Mouse (Mus musculus): ENCODE data around the gene Bcl2l12. TPM values are rescaled to one million over a fixed set of nuclear protein-coding genes. Genes with fewer than 3 reads are reported as not detected.

The Bcl2l12 gene
- polyA plus RNA-seq, 1 experiment from 2014 or later: 15.4 TPM

- H3K4me1 ChIP-seq (ENCODE audit: control insufficient read depth, insufficient read depth, low read length): peaks cover 13% of the 10 kb centered on the region
- no peak overlapping the region for H3K27ac ChIP-seq (replicated peaks; ENCODE audit: low read depth, low read length)
- no peak overlapping the region for H3K9ac ChIP-seq (replicated peaks; ENCODE audit: low read length)
- peaks cover 24% of the 10 kb centered on the region for H3K27me3 ChIP-seq (ENCODE audit: control insufficient read depth, insufficient read depth, low read length)
- DNase-seq: no peak
- no peaks in the 10 kb centered on the region for H3K9me3 ChIP-seq (ENCODE audit: control insufficient read depth, low read length)
- no peak for ATAC-seq (ENCODE audit: low FRiP score, low TSS enrichment)
- H3K36me3 ChIP-seq (ENCODE audit: control insufficient read depth, insufficient read depth, low read length): peaks cover 7% of the 10 kb centered on the region
- H3K4me3 ChIP-seq (replicated peaks; ENCODE audit: low read depth, low read length): no peak overlapping the region
- 86% methylated on average over 12 of the region's 12 CpGs for WGBS
- H3K4me2 ChIP-seq (ENCODE audit: low read length): no peak overlapping the region
These were observed 44.2 kb downstream of the Bcl2l12 start for GRCm38 (mm10) chr7:44954091-44954885.

- Histone ChIP-seq H3K9me3 (ENCODE audit: control insufficient read depth, low read length) (no peaks in the 10 kb centered on the region), H3K4me3 (replicated peaks; ENCODE audit: low read depth, low read length) (no peak overlapping the region), H3K27me3 (ENCODE audit: control insufficient read depth, insufficient read depth, low read length) (peaks cover 24% of the 10 kb centered on the region), H3K4me1 (ENCODE audit: control insufficient read depth, insufficient read depth, low read length) (peaks cover 13% of the 10 kb centered on the region), H3K9ac (replicated peaks; ENCODE audit: low read length) (no peak overlapping the region), H3K36me3 (ENCODE audit: control insufficient read depth, insufficient read depth, low read length) (no peaks in the 10 kb centered on the region), H3K4me2 (ENCODE audit: low read length) (no peak overlapping the region), H3K27ac (replicated peaks; ENCODE audit: low read depth, low read length) (no peak overlapping the region)
- ATAC-seq (ENCODE audit: low FRiP score, low TSS enrichment): no peak
- DNase-seq: no peak
- WGBS: 57% methylated on average over 14 of the region's 14 CpGs
These were observed 45.0 kb downstream of the Bcl2l12 start for GRCm38 (mm10) chr7:44953561-44953960.

GRCm38 (mm10) chr7:44952611-44953306 lies 45.8 kb downstream of the Bcl2l12 start:
- WGBS: 7% methylated on average over 24 of the region's 24 CpGs
- Histone ChIP-seq H3K27ac (replicated peaks; ENCODE audit: low read depth, low read length) (peak overlapping the region; percentile 26; the same call in 1 of the 2 replicates), H3K4me3 (replicated peaks; ENCODE audit: low read depth, low read length) (peak overlapping the region; percentile 37), H3K27me3 (ENCODE audit: control insufficient read depth, insufficient read depth, low read length) (peaks cover 24% of the 10 kb centered on the region), H3K4me2 (ENCODE audit: low read length) (peak overlapping the region; percentile 65), H3K9ac (replicated peaks; ENCODE audit: low read length) (peak overlapping the region; percentile 50), H3K4me1 (ENCODE audit: control insufficient read depth, insufficient read depth, low read length) (peaks cover 13% of the 10 kb centered on the region), H3K9me3 (ENCODE audit: control insufficient read depth, low read length) (no peaks in the 10 kb centered on the region), H3K36me3 (ENCODE audit: control insufficient read depth, insufficient read depth, low read length) (no peaks in the 10 kb centered on the region)
- ATAC-seq (ENCODE audit: low FRiP score, low TSS enrichment) (peak; percentile 87), DNase-seq (peak; percentile 90)

- ATAC-seq (ENCODE audit: low FRiP score, low TSS enrichment): no peak
- under 1% methylated on average over 10 of the region's 10 CpGs for WGBS
- H3K4me3 ChIP-seq (replicated peaks; ENCODE audit: low read depth, low read length): peak overlapping the region; percentile 37
These were observed 46.6 kb downstream of the Bcl2l12 start for GRCm38 (mm10) chr7:44951960-44952359.

GRCm38 (mm10) chr7:44949922-44950321 lies 48.6 kb downstream of the Bcl2l12 start:
- DNase-seq (no peak), ATAC-seq (ENCODE audit: low FRiP score, low TSS enrichment) (no peak)
- Histone ChIP-seq H3K4me2 (ENCODE audit: low read length) (no peak overlapping the region), H3K36me3 (ENCODE audit: control insufficient read depth, insufficient read depth, low read length) (no peaks in the 10 kb centered on the region), H3K9me3 (ENCODE audit: control insufficient read depth, low read length) (no peaks in the 10 kb centered on the region), H3K9ac (replicated peaks; ENCODE audit: low read length) (no peak overlapping the region), H3K27me3 (ENCODE audit: control insufficient read depth, insufficient read depth, low read length) (peaks cover 24% of the 10 kb centered on the region), H3K4me1 (ENCODE audit: control insufficient read depth, insufficient read depth, low read length) (peaks cover 13% of the 10 kb centered on the region), H3K27ac (replicated peaks; ENCODE audit: low read depth, low read length) (no peak overlapping the region), H3K4me3 (replicated peaks; ENCODE audit: low read depth, low read length) (no peak overlapping the region)
- 80% methylated on average over 6 of the region's 6 CpGs for WGBS

More at GRCm38 (mm10) chr7:44951960-44952359, 46.6 kb downstream of the Bcl2l12 start:
- Histone ChIP-seq H3K9me3 (ENCODE audit: control insufficient read depth, low read length) (no peaks in the 10 kb centered on the region), H3K27me3 (ENCODE audit: control insufficient read depth, insufficient read depth, low read length) (peaks cover 24% of the 10 kb centered on the region), H3K4me1 (ENCODE audit: control insufficient read depth, insufficient read depth, low read length) (peaks cover 13% of the 10 kb centered on the region), H3K9ac (replicated peaks; ENCODE audit: low read length) (peak overlapping the region; percentile 50), H3K4me2 (ENCODE audit: low read length) (peak overlapping the region; percentile 65), H3K27ac (replicated peaks; ENCODE audit: low read depth, low read length) (0 out of 2 replicates have a peak overlapping the region, but pooled peaks have one; percentile 26), H3K36me3 (ENCODE audit: control insufficient read depth, insufficient read depth, low read length) (no peaks in the 10 kb centered on the region)
- peak; percentile 34 for DNase-seq

GRCm38 (mm10) chr7:44942904-44943303 lies 55.6 kb downstream of the Bcl2l12 start, which contains the start of gene Tsks:
Gene Tsks, plus strand, starts transcription at chr7:44943204.
- ATAC-seq (ENCODE audit: low FRiP score, low TSS enrichment) (no peak), DNase-seq (no peak)
- H3K4me3 ChIP-seq (replicated peaks; ENCODE audit: low read depth, low read length): no peak within 1 kb of the TSS
- no peaks in the 10 kb centered on the region for H3K27me3 ChIP-seq (ENCODE audit: control insufficient read depth, insufficient read depth, low read length)
- H3K27ac ChIP-seq (replicated peaks; ENCODE audit: low read depth, low read length): no peak within 1 kb of the TSS
- H3K4me2 ChIP-seq (ENCODE audit: low read length): no peak within 1 kb of the TSS
- no peaks in the 10 kb centered on the region for H3K4me1 ChIP-seq (ENCODE audit: control insufficient read depth, insufficient read depth, low read length)
- no peaks in the 10 kb centered on the region for H3K36me3 ChIP-seq (ENCODE audit: control insufficient read depth, insufficient read depth, low read length)
- no peaks in the 10 kb centered on the region for H3K9me3 ChIP-seq (ENCODE audit: control insufficient read depth, low read length)
- WGBS: 78% methylated on average over 7 of the region's 7 CpGs
- H3K9ac ChIP-seq (replicated peaks; ENCODE audit: low read length): no peak within 1 kb of the TSS

Small RNA genes lying within 50 kb of the gene (microRNA-seq; reads per million reads assigned to microRNA genes)
- 0.59 reads per million for gene Mir7054

Other genes with a start within 250 kb of the Bcl2l12 start
- gene Zfp473, start 247.7 kb downstream of the Bcl2l12 start, polyA plus RNA-seq (2014; fragmentation: Nextera tagmentation; extraction: Ambion mirVana): 0.58 and 0.89 TPM in 2 replicates
- 29.1 and 35.2 TPM in 2 replicates for gene Nup62, start 182.6 kb downstream of the Bcl2l12 start, polyA plus RNA-seq (2014; fragmentation: Nextera tagmentation; extraction: Ambion mirVana)
- 0.97 and 1.4 TPM in 2 replicates for gene Il4i1, start 182.3 kb downstream of the Bcl2l12 start, polyA plus RNA-seq (2014; fragmentation: Nextera tagmentation; extraction: Ambion mirVana)
- gene Atf5, start 182.1 kb downstream of the Bcl2l12 start, polyA plus RNA-seq (2014; fragmentation: Nextera tagmentation; extraction: Ambion mirVana): 2.2 and 2.8 TPM in 2 replicates
- gene Akt1s1, start 149.7 kb downstream of the Bcl2l12 start, polyA plus RNA-seq (2014; fragmentation: Nextera tagmentation; extraction: Ambion mirVana): 61.9 and 63.7 TPM in 2 replicates
- 107 and 122 TPM in 2 replicates for gene Tbc1d17, start 149.6 kb downstream of the Bcl2l12 start, polyA plus RNA-seq (2014; fragmentation: Nextera tagmentation; extraction: Ambion mirVana)
- 28.8 and 30.4 TPM in 2 replicates for gene Pnkp, start 141.6 kb downstream of the Bcl2l12 start, polyA plus RNA-seq (2014; fragmentation: Nextera tagmentation; extraction: Ambion mirVana)
- 480 and 508 TPM in 2 replicates for gene Ptov1, start 128.9 kb downstream of the Bcl2l12 start, polyA plus RNA-seq (2014; fragmentation: Nextera tagmentation; extraction: Ambion mirVana)
- 114 and 128 TPM in 2 replicates for gene Med25, start 106.0 kb downstream of the Bcl2l12 start, polyA plus RNA-seq (2014; fragmentation: Nextera tagmentation; extraction: Ambion mirVana)
- 16.7 and 17.2 TPM in 2 replicates for gene Fuz, start 102.6 kb downstream of the Bcl2l12 start, polyA plus RNA-seq (2014; fragmentation: Nextera tagmentation; extraction: Ambion mirVana)
- 124 and 133 TPM in 2 replicates for gene Ap2a1, start 69.2 kb downstream of the Bcl2l12 start, polyA plus RNA-seq (2014; fragmentation: Nextera tagmentation; extraction: Ambion mirVana)
- not detected in 2 replicates for gene Tsks, start 55.5 kb downstream of the Bcl2l12 start, polyA plus RNA-seq (2014; fragmentation: Nextera tagmentation; extraction: Ambion mirVana)
- gene Cpt1c, start 23.9 kb downstream of the Bcl2l12 start, polyA plus RNA-seq (2014; fragmentation: Nextera tagmentation; extraction: Ambion mirVana): 50.1 and 52.3 TPM in 2 replicates
- gene Prmt1, start 12.1 kb downstream of the Bcl2l12 start, polyA plus RNA-seq (2014; fragmentation: Nextera tagmentation; extraction: Ambion mirVana): 236 and 281 TPM in 2 replicates
- gene Irf3, start 1.1 kb downstream of the Bcl2l12 start, polyA plus RNA-seq (2014; fragmentation: Nextera tagmentation; extraction: Ambion mirVana): 46.7 and 54.0 TPM in 2 replicates
- 60.6 and 61.2 TPM in 2 replicates for gene Scaf1, start 17.7 kb upstream of the Bcl2l12 start, polyA plus RNA-seq (2014; fragmentation: Nextera tagmentation; extraction: Ambion mirVana)
- 9.7 and 13.2 TPM in 2 replicates for gene Rras, start 19.2 kb upstream of the Bcl2l12 start, polyA plus RNA-seq (2014; fragmentation: Nextera tagmentation; extraction: Ambion mirVana)
- gene Prr12, start 54.2 kb upstream of the Bcl2l12 start, polyA plus RNA-seq (2014; fragmentation: Nextera tagmentation; extraction: Ambion mirVana): 19.5 and 21.4 TPM in 2 replicates
- gene Nosip, start 63.7 kb upstream of the Bcl2l12 start, polyA plus RNA-seq (2014; fragmentation: Nextera tagmentation; extraction: Ambion mirVana): 55.3 and 65.9 TPM in 2 replicates
- gene Prrg2, start 64.0 kb upstream of the Bcl2l12 start, polyA plus RNA-seq (2014; fragmentation: Nextera tagmentation; extraction: Ambion mirVana): 10.1 and 12.2 TPM in 2 replicates
- gene Rcn3, start 93.5 kb upstream of the Bcl2l12 start, polyA plus RNA-seq (2014; fragmentation: Nextera tagmentation; extraction: Ambion mirVana): 31.2 and 59.3 TPM in 2 replicates
- 4.8 and 21.8 TPM in 2 replicates for gene Fcgrt, start 105.1 kb upstream of the Bcl2l12 start, polyA plus RNA-seq (2014; fragmentation: Nextera tagmentation; extraction: Ambion mirVana)
- 915 and 960 TPM in 2 replicates for gene Rps11, start 125.7 kb upstream of the Bcl2l12 start, polyA plus RNA-seq (2014; fragmentation: Nextera tagmentation; extraction: Ambion mirVana)
- 746 and 846 TPM in 2 replicates for gene Rpl13a, start 130.0 kb upstream of the Bcl2l12 start, polyA plus RNA-seq (2014; fragmentation: Nextera tagmentation; extraction: Ambion mirVana)
- gene Gm45713, start 137.5 kb upstream of the Bcl2l12 start, polyA plus RNA-seq (2014; fragmentation: Nextera tagmentation; extraction: Ambion mirVana): 0.53 TPM in 1 of 2 replicates, not detected in the other
- 0.50 and 1.4 TPM in 2 replicates for gene Flt3l, start 137.7 kb upstream of the Bcl2l12 start, polyA plus RNA-seq (2014; fragmentation: Nextera tagmentation; extraction: Ambion mirVana)
- 92.8 and 96.2 TPM in 2 replicates for gene Pih1d1, start 155.6 kb upstream of the Bcl2l12 start, polyA plus RNA-seq (2014; fragmentation: Nextera tagmentation; extraction: Ambion mirVana)
- 21.2 and 24.1 TPM in 2 replicates for gene Aldh16a1, start 155.9 kb upstream of the Bcl2l12 start, polyA plus RNA-seq (2014; fragmentation: Nextera tagmentation; extraction: Ambion mirVana)
- gene Slc17a7, start 165.2 kb upstream of the Bcl2l12 start, polyA plus RNA-seq (2014; fragmentation: Nextera tagmentation; extraction: Ambion mirVana): 0.39 and 0.62 TPM in 2 replicates
- not detected in 2 replicates for gene Gfy, start 180.9 kb upstream of the Bcl2l12 start, polyA plus RNA-seq (2014; fragmentation: Nextera tagmentation; extraction: Ambion mirVana)
- gene Pth2, start 182.3 kb upstream of the Bcl2l12 start, polyA plus RNA-seq (2014; fragmentation: Nextera tagmentation; extraction: Ambion mirVana): 0.68 and 1.4 TPM in 2 replicates
- 0.33 and 0.34 TPM in 2 replicates for gene Ccdc155, start 206.2 kb upstream of the Bcl2l12 start, polyA plus RNA-seq (2014; fragmentation: Nextera tagmentation; extraction: Ambion mirVana)
- gene Dkkl1, start 213.4 kb upstream of the Bcl2l12 start, polyA plus RNA-seq (2014; fragmentation: Nextera tagmentation; extraction: Ambion mirVana): 2.4 and 2.7 TPM in 2 replicates
- gene Tead2, start 217.0 kb upstream of the Bcl2l12 start, polyA plus RNA-seq (2014; fragmentation: Nextera tagmentation; extraction: Ambion mirVana): 38.4 and 59.7 TPM in 2 replicates
- 0.76 and 1.0 TPM in 2 replicates for gene Cd37, start 240.4 kb upstream of the Bcl2l12 start, polyA plus RNA-seq (2014; fragmentation: Nextera tagmentation; extraction: Ambion mirVana)
- 0.16 and 0.54 TPM in 2 replicates for gene Slc6a16, start 242.4 kb upstream of the Bcl2l12 start, polyA plus RNA-seq (2014; fragmentation: Nextera tagmentation; extraction: Ambion mirVana)

All from midbrain, embryonic 14.5 days (tissue).